Mouse (Mus musculus): Measurements from ENCODE around the gene Rab27a. TPM values are rescaled to one million over a fixed set of nuclear protein-coding genes. Genes with fewer than 3 reads are reported as not detected.
A peak's percentile ranks its signal among the peaks of the same experiment; 100 is the strongest.

Gene Rab27a
- polyA plus RNA-seq, 1 experiment from 2014 or later = 1.6 TPM

DNA sequence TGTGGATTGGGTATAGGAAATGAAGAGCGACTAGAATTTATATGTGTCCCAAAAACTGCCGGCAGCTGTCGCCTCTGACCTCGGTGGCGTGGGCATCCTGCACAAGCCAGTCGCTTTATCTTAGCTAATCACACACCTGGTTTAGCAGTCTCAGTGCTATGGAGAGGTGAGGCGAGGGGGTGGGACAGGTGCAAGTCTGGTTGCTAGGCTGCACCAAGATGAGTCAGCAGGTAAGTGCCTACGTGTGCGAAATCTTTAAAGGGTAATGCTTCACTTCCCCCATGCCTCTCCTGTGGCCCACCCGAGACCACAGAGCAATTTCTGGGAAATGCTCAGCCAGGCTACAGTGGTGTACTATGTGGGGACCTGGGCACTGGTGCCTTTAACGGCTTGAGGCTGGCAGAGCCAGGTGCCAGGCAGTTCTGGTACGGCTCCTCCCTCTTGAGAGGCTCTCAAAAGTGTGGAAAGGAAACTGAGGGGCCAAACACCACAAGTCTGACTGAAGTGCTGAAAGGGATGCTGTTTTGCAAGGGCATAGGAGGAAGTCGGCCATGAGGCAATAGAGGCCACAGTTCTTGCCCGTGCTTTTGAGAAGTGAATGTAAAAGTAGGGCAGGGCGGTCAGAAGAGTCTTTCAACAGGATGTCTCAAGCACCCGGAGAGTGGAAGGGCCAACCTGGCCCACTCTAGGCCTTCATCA, 44.7 kb downstream of the Rab27a start:
- H3K4me3 ChIP-seq (ENCODE audit: low read depth, low read length) = no peak overlapping the region
- H3K4me2 ChIP-seq = no peak overlapping the region
- H3K9ac ChIP-seq (ENCODE audit: low read depth, low read length) = no peak overlapping the region
- no peak for ATAC-seq (replicated peaks; ENCODE audit: insufficient number of reproducible peaks, low FRiP score, low TSS enrichment)
- H3K27me3 ChIP-seq (ENCODE audit: control insufficient read depth, insufficient read depth, low read length) = no peaks in the 10 kb centered on the region; the same call in 1 of the 2 replicates
- no peak overlapping the region for H3K27ac ChIP-seq (ENCODE audit: low read depth, low read length)
- no peaks in the 10 kb centered on the region for H3K36me3 ChIP-seq (ENCODE audit: control insufficient read depth, insufficient read depth, low read length)
- H3K4me1 ChIP-seq (ENCODE audit: control insufficient read depth, insufficient read depth, low read length) = no peaks in the 10 kb centered on the region
- no peaks in the 10 kb centered on the region for H3K9me3 ChIP-seq (replicated peaks; ENCODE audit: control insufficient read depth, low read length)
- 62% methylated on average over 16 of the region's 16 CpGs for WGBS (ENCODE audit: insufficient replicate concordance)

DNA sequence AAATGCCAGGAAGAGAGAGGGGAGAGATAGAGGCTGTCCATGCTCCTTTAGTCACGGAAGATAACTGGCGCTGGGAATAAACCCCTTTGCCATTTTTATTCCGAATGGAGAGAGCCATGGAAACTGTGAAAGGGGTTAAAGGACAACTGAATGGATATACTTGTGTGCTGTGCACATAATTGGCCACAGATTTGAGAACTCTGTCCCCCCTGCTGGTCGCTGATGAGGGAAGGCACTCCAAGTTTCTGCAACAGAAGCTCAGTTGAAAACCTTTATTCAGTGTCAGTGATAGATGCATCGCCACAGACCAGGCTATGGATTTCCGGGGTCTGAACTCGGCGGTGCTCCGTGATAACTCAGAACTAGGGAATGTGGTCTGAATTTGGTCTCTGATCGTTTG, 45.5 kb downstream of the Rab27a start:
- 68% methylated on average over 10 of the region's 10 CpGs for WGBS (ENCODE audit: insufficient replicate concordance)
- Histone ChIP-seq H3K36me3 (ENCODE audit: control insufficient read depth, insufficient read depth, low read length) (no peaks in the 10 kb centered on the region), H3K27ac (ENCODE audit: low read depth, low read length) (no peak overlapping the region), H3K4me3 (ENCODE audit: low read depth, low read length) (no peak overlapping the region), H3K4me1 (ENCODE audit: control insufficient read depth, insufficient read depth, low read length) (no peaks in the 10 kb centered on the region), H3K4me2 (no peak overlapping the region), H3K9ac (ENCODE audit: low read depth, low read length) (no peak overlapping the region), H3K9me3 (replicated peaks; ENCODE audit: control insufficient read depth, low read length) (no peaks in the 10 kb centered on the region), H3K27me3 (ENCODE audit: control insufficient read depth, insufficient read depth, low read length) (peaks cover 2% of the 10 kb centered on the region; the same call in 1 of the 2 replicates)
- no peak for ATAC-seq (replicated peaks; ENCODE audit: insufficient number of reproducible peaks, low FRiP score, low TSS enrichment)

DNA sequence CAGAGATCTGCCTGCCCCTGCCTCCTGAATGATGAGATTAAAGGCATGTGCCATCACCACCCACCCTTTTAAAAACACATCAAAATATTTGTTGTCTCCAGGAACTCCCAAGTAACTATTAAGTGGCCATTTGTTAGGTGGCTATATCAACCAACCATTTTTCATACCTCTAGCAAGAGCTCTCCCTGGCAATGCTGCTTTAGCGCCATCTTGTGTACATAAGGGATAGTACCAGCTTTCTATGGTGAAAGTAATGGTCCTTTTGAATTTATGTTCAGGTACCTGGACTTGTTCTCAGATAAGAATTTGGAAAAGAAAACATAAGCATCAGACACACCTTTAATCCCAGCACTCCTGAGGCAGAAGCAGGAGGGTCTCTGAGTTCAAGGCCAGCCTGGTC, 47.1 kb downstream of the Rab27a start:
- Histone ChIP-seq H3K27ac (ENCODE audit: low read depth, low read length) (no peak overlapping the region), H3K27me3 (ENCODE audit: control insufficient read depth, insufficient read depth, low read length) (peaks cover 6% of the 10 kb centered on the region; the same call in 1 of the 2 replicates), H3K9ac (ENCODE audit: low read depth, low read length) (no peak overlapping the region), H3K4me1 (ENCODE audit: control insufficient read depth, insufficient read depth, low read length) (no peaks in the 10 kb centered on the region), H3K4me3 (ENCODE audit: low read depth, low read length) (no peak overlapping the region), H3K9me3 (replicated peaks; ENCODE audit: control insufficient read depth, low read length) (no peaks in the 10 kb centered on the region), H3K36me3 (ENCODE audit: control insufficient read depth, insufficient read depth, low read length) (no peaks in the 10 kb centered on the region), H3K4me2 (no peak overlapping the region)
- no peak for ATAC-seq (replicated peaks; ENCODE audit: insufficient number of reproducible peaks, low FRiP score, low TSS enrichment)
- 0% methylated on average over 1 of the region's 1 CpGs for WGBS (ENCODE audit: insufficient replicate concordance)

- Histone ChIP-seq H3K27ac (ENCODE audit: low read depth, low read length) (no peak overlapping the region), H3K4me1 (ENCODE audit: control insufficient read depth, insufficient read depth, low read length) (no peaks in the 10 kb centered on the region), H3K9ac (ENCODE audit: low read depth, low read length) (no peak overlapping the region), H3K9me3 (replicated peaks; ENCODE audit: control insufficient read depth, low read length) (no peaks in the 10 kb centered on the region), H3K4me3 (ENCODE audit: low read depth, low read length) (no peak overlapping the region), H3K36me3 (ENCODE audit: control insufficient read depth, insufficient read depth, low read length) (no peaks in the 10 kb centered on the region), H3K4me2 (no peak overlapping the region), H3K27me3 (ENCODE audit: control insufficient read depth, insufficient read depth, low read length) (peaks cover 6% of the 10 kb centered on the region; the same call in 1 of the 2 replicates)
- WGBS (ENCODE audit: insufficient replicate concordance) = 52% methylated on average over 17 of the region's 17 CpGs
- ATAC-seq (replicated peaks; ENCODE audit: insufficient number of reproducible peaks, low FRiP score, low TSS enrichment) = no peak
These were observed 49.9 kb downstream of the Rab27a start for GRCm38 (mm10) chr9:73094580-73094979.

DNA sequence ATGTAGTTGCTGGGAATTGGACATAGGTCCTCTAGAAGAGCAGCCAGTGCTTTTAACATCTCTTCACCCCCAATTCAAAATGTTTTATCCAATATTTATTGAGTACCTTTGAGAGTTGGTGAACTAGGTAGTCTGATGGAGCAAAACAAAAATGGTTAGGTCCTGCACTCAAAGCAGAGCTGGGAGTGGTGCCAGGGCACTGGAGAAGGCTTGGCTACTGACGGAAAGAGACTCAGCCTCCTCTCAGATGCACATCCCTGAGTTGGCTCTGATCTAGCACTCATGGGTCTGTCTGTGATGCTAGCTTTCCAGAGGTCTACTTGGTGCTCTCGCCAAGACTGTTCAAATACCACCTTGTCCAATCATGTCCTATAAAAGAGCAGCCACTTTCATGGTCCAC, 53.2 kb downstream of the Rab27a start:
- ATAC-seq (replicated peaks; ENCODE audit: insufficient number of reproducible peaks, low FRiP score, low TSS enrichment) = no peak
- Histone ChIP-seq H3K27me3 (ENCODE audit: control insufficient read depth, insufficient read depth, low read length) (peaks cover 18% of the 10 kb centered on the region), H3K36me3 (ENCODE audit: control insufficient read depth, insufficient read depth, low read length) (no peaks in the 10 kb centered on the region), H3K9ac (ENCODE audit: low read depth, low read length) (no peak overlapping the region), H3K4me1 (ENCODE audit: control insufficient read depth, insufficient read depth, low read length) (no peaks in the 10 kb centered on the region), H3K9me3 (replicated peaks; ENCODE audit: control insufficient read depth, low read length) (no peaks in the 10 kb centered on the region), H3K27ac (ENCODE audit: low read depth, low read length) (no peak overlapping the region), H3K4me3 (ENCODE audit: low read depth, low read length) (no peak overlapping the region), H3K4me2 (no peak overlapping the region)
- WGBS (ENCODE audit: insufficient replicate concordance) = 75% methylated on average over 2 of the region's 2 CpGs

DNA sequence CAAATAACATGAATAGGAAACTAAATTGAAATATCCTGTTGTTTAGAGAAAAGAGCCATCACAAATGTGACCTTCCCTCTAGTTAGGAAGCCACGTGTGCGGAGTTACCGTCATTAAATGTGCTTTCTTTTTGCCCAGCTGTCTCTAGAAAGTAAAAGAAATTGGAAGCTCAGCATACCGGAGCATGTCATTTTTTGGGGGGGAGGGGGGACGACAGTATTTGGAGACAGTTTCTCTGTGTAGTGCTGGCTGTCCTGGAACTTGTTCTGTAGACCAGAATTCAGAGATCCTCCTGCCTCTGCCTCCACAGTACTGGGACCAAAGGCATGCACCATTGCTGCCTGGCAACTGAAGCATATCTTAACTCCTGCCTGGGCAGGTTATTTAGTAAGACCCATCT, 56.9 kb downstream of the Rab27a start, which contains the start of gene Khdc3:
TSS of gene Khdc3 (plus strand) at position 301 of the 400 bp plus-strand sequence.
- ATAC-seq (replicated peaks; ENCODE audit: insufficient number of reproducible peaks, low FRiP score, low TSS enrichment) = no peak
- Histone ChIP-seq H3K4me1 (ENCODE audit: control insufficient read depth, insufficient read depth, low read length) (0 out of 2 replicates have a peak, but pooled peaks cover 4% of the 10 kb centered on the region), H3K4me2 (no peak within 1 kb of the TSS), H3K9ac (ENCODE audit: low read depth, low read length) (no peak within 1 kb of the TSS), H3K27ac (ENCODE audit: low read depth, low read length) (no peak within 1 kb of the TSS), H3K27me3 (ENCODE audit: control insufficient read depth, insufficient read depth, low read length) (peaks cover 36% of the 10 kb centered on the region), H3K9me3 (replicated peaks; ENCODE audit: control insufficient read depth, low read length) (no peaks in the 10 kb centered on the region), H3K36me3 (ENCODE audit: control insufficient read depth, insufficient read depth, low read length) (no peaks in the 10 kb centered on the region), H3K4me3 (ENCODE audit: low read depth, low read length) (no peak within 1 kb of the TSS)
- WGBS (ENCODE audit: insufficient replicate concordance) = 84% methylated on average over 5 of the region's 5 CpGs

DNA sequence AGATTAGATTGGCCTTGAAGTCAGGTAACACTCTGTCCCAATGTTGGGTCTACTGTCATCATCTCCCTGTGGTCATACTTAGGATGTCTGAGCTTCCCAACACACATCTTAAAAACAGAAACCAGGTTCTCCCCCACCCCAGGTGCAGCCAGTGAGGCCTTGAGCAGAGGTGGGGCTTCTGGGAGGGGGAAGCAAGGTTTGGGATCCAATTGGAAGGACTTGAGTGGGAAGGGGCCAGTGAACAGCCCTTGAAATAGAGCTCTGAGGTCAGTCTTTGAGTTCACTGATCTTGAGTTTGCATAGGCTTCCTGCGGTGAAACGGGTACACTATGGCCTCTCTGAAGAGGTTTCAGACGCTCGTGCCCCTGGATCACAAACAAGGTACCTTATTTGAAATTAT, 57.5 kb downstream of the Rab27a start, which contains the start of gene Gm20509:
TSS of gene Gm20509 (plus strand) at position 290 of the 400 bp plus-strand sequence.
- H3K36me3 ChIP-seq (ENCODE audit: control insufficient read depth, insufficient read depth, low read length) = no peaks in the 10 kb centered on the region
- peak within 1 kb of the TSS; percentile 42 for H3K4me3 ChIP-seq (ENCODE audit: low read depth, low read length)
- H3K9me3 ChIP-seq (replicated peaks; ENCODE audit: control insufficient read depth, low read length) = no peaks in the 10 kb centered on the region
- no peak for ATAC-seq (replicated peaks; ENCODE audit: insufficient number of reproducible peaks, low FRiP score, low TSS enrichment)
- H3K9ac ChIP-seq (ENCODE audit: low read depth, low read length) = peak within 1 kb of the TSS; percentile 64
- H3K27me3 ChIP-seq (ENCODE audit: control insufficient read depth, insufficient read depth, low read length) = peaks cover 38% of the 10 kb centered on the region
- H3K4me2 ChIP-seq = peak within 1 kb of the TSS; percentile 73
- H3K27ac ChIP-seq (ENCODE audit: low read depth, low read length) = no peak within 1 kb of the TSS
- WGBS (ENCODE audit: insufficient replicate concordance) = 84% methylated on average over 4 of the region's 4 CpGs
- 0 out of 2 replicates have a peak, but pooled peaks cover 4% of the 10 kb centered on the region for H3K4me1 ChIP-seq (ENCODE audit: control insufficient read depth, insufficient read depth, low read length)

DNA sequence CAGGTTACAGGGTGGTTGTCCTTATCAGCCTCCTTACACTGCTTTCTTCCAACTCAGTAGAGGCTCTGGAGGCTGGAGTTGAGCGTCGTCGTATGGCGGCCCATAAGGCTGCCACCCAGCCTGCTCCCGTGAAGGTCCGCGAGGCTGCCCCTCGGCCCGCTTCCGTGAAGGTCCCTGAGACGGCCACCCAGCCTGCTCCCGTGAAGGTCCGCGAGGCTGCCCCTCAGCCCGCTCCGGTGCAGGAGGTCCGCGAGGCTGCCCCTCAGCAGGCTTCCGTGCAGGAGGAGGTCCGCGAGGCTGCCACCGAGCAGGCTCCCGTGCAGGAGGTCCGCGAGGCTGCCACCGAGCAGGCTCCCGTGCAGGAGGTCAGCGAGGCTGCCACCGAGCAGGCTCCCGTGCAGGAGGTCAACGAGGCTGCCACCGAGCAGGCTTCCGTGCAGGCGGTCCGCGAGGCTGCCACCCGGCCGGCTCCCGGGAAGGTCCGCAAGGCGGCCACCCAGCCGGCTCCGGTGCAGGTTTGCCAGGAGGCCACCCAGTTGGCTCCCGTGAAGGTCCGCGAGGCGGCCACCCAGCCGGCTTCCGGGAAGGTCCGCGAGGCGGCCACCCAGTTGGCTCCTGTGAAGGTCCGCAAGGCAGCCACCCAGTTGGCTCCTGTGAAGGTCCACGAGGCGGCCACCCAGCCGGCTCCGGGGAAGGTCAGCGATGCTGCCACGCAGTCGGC, 58.7 kb downstream of the Rab27a start:
- Histone ChIP-seq H3K4me2 (peak overlapping the region; percentile 73), H3K36me3 (ENCODE audit: control insufficient read depth, insufficient read depth, low read length) (no peaks in the 10 kb centered on the region), H3K27ac (ENCODE audit: low read depth, low read length) (no peak overlapping the region), H3K9ac (ENCODE audit: low read depth, low read length) (peak overlapping the region; percentile 64), H3K27me3 (ENCODE audit: control insufficient read depth, insufficient read depth, low read length) (peaks cover 38% of the 10 kb centered on the region), H3K4me3 (ENCODE audit: low read depth, low read length) (peak overlapping the region; percentile 42), H3K9me3 (replicated peaks; ENCODE audit: control insufficient read depth, low read length) (no peaks in the 10 kb centered on the region), H3K4me1 (ENCODE audit: control insufficient read depth, insufficient read depth, low read length) (0 out of 2 replicates have a peak, but pooled peaks cover 4% of the 10 kb centered on the region)
- ATAC-seq (replicated peaks; ENCODE audit: insufficient number of reproducible peaks, low FRiP score, low TSS enrichment) = no peak
- 4% methylated on average over 60 of the region's 60 CpGs for WGBS (ENCODE audit: insufficient replicate concordance)

Measured in heart, embryonic 11.5 days (tissue).